Mouse (Mus musculus) G1E (cell line): ENCODE measurements around the gene Grm3.

Experiments used
- CTCF ChIP-seq: IDR thresholded peaks from 2 replicates; pipeline ENCODE4 v1.5.1; 2012; ENCODE audit warnings: low read depth, low read length, inconsistent platforms, mixed read lengths
- GATA1 ChIP-seq: IDR thresholded peaks from 2 replicates; pipeline ENCODE4 v1.6.1; 2012; ENCODE audit warnings: borderline replicate concordance, low read length, inconsistent platforms, mixed read lengths
- TAL1 ChIP-seq: conservative IDR thresholded peaks from 2 replicates; pipeline ENCODE4 v1.6.1; 2012; ENCODE audit warnings: low read depth, low read length, inconsistent platforms, mixed read lengths

DNA sequence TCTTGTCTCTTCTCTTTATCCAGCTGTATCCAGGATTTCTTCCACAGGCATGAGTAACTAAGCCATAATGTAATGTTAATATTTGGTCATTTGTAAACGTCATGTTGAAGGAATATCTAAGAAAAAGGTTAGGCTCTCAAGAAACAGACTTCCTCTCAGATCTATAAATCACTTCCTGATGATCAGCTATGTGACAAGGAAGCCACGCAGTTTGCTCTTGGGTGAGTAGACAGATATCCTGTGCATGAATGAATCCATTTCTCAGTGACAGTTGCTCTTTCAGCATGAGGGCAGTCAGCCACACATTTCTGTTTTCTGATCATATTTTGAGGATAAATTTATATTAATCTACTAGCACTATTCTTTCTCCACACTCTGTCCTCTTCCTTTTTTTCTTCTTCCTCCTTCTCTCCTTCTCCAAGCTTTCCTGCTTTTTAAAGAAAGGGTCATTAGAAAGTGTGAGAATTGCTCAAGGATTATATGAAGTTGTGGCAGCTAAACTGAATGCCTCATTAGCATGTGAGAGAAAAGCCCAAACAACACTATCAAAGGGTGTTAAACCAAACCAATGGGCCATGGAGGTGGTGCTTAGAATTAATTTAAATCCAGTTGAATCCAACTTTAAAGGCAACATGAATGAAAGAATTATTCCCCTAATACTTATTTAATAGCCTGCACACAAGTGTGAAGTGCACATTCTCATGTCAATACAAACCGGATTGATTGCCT lies 22.1 kb downstream of the Grm3 start:
- no peak for TF ChIP-seq CTCF
- TF ChIP-seq GATA1: no peak
- no peak for TF ChIP-seq TAL1
